Comparison of ENCODE assay signal across 14 mouse cellular contexts in genomic region chr6:17947130-17947831, GRCm38 (mm10).
"Had no signal": no experiment of that assay in that cellular context is flagged by ENCODE, and none has a peak within 500 bp of the region (broad histone marks: within the 10 kb centered on the region; RNA-seq: fewer than 3 reads in every experiment).

No protein-coding gene starts in this region.

- H3K4me3 ChIP-seq: limb, embryonic 15.5 days; lung, embryonic 15.5 days; midbrain, embryonic 13.5 days had no signal

- H3K9me3 ChIP-seq: limb, embryonic 15.5 days; lung, embryonic 15.5 days; midbrain, embryonic 13.5 days had no signal

- DNase-seq: kidney, adult 8-10 months; kidney, postnatal 36 days; layer of hippocampus, adult 9-11 months; layer of hippocampus, postnatal 36 days; lung, postnatal 14 days; right cerebral cortex, adult 18-20 months; right cerebral cortex, postnatal 25 days; thymus, postnatal 4 days had no signal

- H3K27ac ChIP-seq: kidney, postnatal 0 days; limb, embryonic 15.5 days; lung, embryonic 15.5 days; macrophage; midbrain, embryonic 13.5 days; stomach, postnatal 0 days had no signal

- H3K9ac ChIP-seq: limb, embryonic 15.5 days; lung, embryonic 15.5 days; midbrain, embryonic 13.5 days had no signal

- H3K4me2 ChIP-seq: limb, embryonic 15.5 days; lung, embryonic 15.5 days; midbrain, embryonic 13.5 days had no signal

- H3K4me1 ChIP-seq: limb, embryonic 15.5 days had no signal

- ATAC-seq: midbrain, embryonic 13.5 days had no signal

- H3K36me3 ChIP-seq: limb, embryonic 15.5 days; lung, embryonic 15.5 days had no signal

- H3K27me3 ChIP-seq: limb, embryonic 15.5 days; lung, embryonic 15.5 days; midbrain, embryonic 13.5 days had no signal
